Mouse (Mus musculus): ENCODE data around the gene Ttc37.
A peak's percentile ranks its signal among the peaks of the same experiment; 100 is the strongest.

The Ttc37 gene

GRCm38 (mm10) chr13:76098493-76099303 lies at the start of gene Ttc37, which contains the start of gene Arsk:
Gene Ttc37, plus strand, starts transcription at chr13:76098734.
Gene Arsk, minus strand, starts transcription at chr13:76098660.
- DNase-seq (ENCODE audit: low read depth, low spot score): peak; percentile 98

GRCm38 (mm10) chr13:76055391-76056232 lies 42.9 kb upstream of the Ttc37 start:
- DNase-seq (ENCODE audit: low read depth, low spot score): peak; percentile 19

- peak; percentile 69 for DNase-seq (ENCODE audit: low read depth, low spot score)
Observed at GRCm38 (mm10) chr13:76056261-76056724, 42.2 kb upstream of the Ttc37 start.

GRCm38 (mm10) chr13:76056896-76057266 lies 41.7 kb upstream of the Ttc37 start, which contains the start of gene Gpr150:
Gene Gpr150, minus strand, starts transcription at chr13:76056996.
- DNase-seq (ENCODE audit: low read depth, low spot score): no peak

- DNase-seq (ENCODE audit: low read depth, low spot score): no peak
Observed at GRCm38 (mm10) chr13:76057267-76058069, 41.1 kb upstream of the Ttc37 start.

GRCm38 (mm10) chr13:76059591-76059990 lies 38.9 kb upstream of the Ttc37 start:
- no peak for DNase-seq (ENCODE audit: low read depth, low spot score)

- no peak for DNase-seq (ENCODE audit: low read depth, low spot score)
Observed at GRCm38 (mm10) chr13:76062126-76062525, 36.4 kb upstream of the Ttc37 start.

- no peak for DNase-seq (ENCODE audit: low read depth, low spot score)
Observed at GRCm38 (mm10) chr13:76062569-76062968, 36.0 kb upstream of the Ttc37 start.

GRCm38 (mm10) chr13:76063548-76063947 lies 35.0 kb upstream of the Ttc37 start:
- DNase-seq (ENCODE audit: low read depth, low spot score): no peak

- no peak for DNase-seq (ENCODE audit: low read depth, low spot score)
Observed at GRCm38 (mm10) chr13:76064363-76064945, 34.1 kb upstream of the Ttc37 start.

- no peak for DNase-seq (ENCODE audit: low read depth, low spot score)
Observed at GRCm38 (mm10) chr13:76074323-76074722, 24.2 kb upstream of the Ttc37 start.

- peak; percentile 61 for DNase-seq (ENCODE audit: low read depth, low spot score)
Observed at GRCm38 (mm10) chr13:76098116-76098492, 430 bp upstream of the Ttc37 start.

GRCm38 (mm10) chr13:76101989-76102388 lies 3.5 kb downstream of the Ttc37 start:
- no peak for DNase-seq (ENCODE audit: low read depth, low spot score)

GRCm38 (mm10) chr13:76109069-76109824 lies 10.7 kb downstream of the Ttc37 start:
- DNase-seq (ENCODE audit: low read depth, low spot score): no peak

GRCm38 (mm10) chr13:76128799-76129198 lies 30.3 kb downstream of the Ttc37 start:
- DNase-seq (ENCODE audit: low read depth, low spot score): peak; percentile 12

GRCm38 (mm10) chr13:76132415-76132814 lies 33.9 kb downstream of the Ttc37 start:
- DNase-seq (ENCODE audit: low read depth, low spot score): peak; percentile 36

GRCm38 (mm10) chr13:76138862-76139261 lies 40.3 kb downstream of the Ttc37 start:
- DNase-seq (ENCODE audit: low read depth, low spot score): peak; percentile 20

- no peak for DNase-seq (ENCODE audit: low read depth, low spot score)
Observed at GRCm38 (mm10) chr13:76141117-76141808, 42.7 kb downstream of the Ttc37 start.

- DNase-seq (ENCODE audit: low read depth, low spot score): no peak
Observed at GRCm38 (mm10) chr13:76150483-76150882, 51.9 kb downstream of the Ttc37 start.

GRCm38 (mm10) chr13:76157099-76157498 lies 58.6 kb downstream of the Ttc37 start:
- DNase-seq (ENCODE audit: low read depth, low spot score): no peak
